Mouse (Mus musculus) spleen, adult 2 months (tissue): Measurements from ENCODE around the gene Oprd1. TPM values are rescaled to one million over a fixed set of nuclear protein-coding genes. Genes with fewer than 3 reads are reported as not detected.

ENCODE experiments used
- DNase-seq, 2 experiments: peaks; one replicate each; pipeline versions ENCODE4 v3.0.0 to v3.0.0-alpha.2; 2012 to 2021; ENCODE audit warnings: low spot score in 2 of 2, low read depth in 1 of 2
- H3K27ac ChIP-seq: fragments of 200-500 bp; 2 replicates; pipeline ENCODE4 v1.5.1; 2012; ENCODE audit warnings: low read length, inconsistent platforms; ENCODE audit not compliant: insufficient read depth
- H3K27me3 ChIP-seq: fragments of 200-500 bp; 2 replicates; pipeline ENCODE4 v1.6.1; 2012; ENCODE audit warnings: mild to moderate bottlenecking, moderate library complexity, low read length, inconsistent platforms; ENCODE audit not compliant: control insufficient read depth, insufficient read depth
- H3K36me3 ChIP-seq: fragments of 200-500 bp; 2 replicates; pipeline ENCODE4 v1.6.1; 2012; ENCODE audit warnings: mild to moderate bottlenecking, low read length, inconsistent platforms; ENCODE audit not compliant: control insufficient read depth, insufficient read depth
- H3K4me1 ChIP-seq: fragments of 200-500 bp; 2 replicates; pipeline ENCODE4 v1.6.1; 2011; ENCODE audit warnings: inconsistent platforms; ENCODE audit not compliant: control insufficient read depth, insufficient read depth, insufficient read length
- H3K4me3 ChIP-seq: fragments of 200-500 bp; 2 replicates; pipeline ENCODE4 v1.5.1; 2011; ENCODE audit warnings: mild to moderate bottlenecking, inconsistent platforms; ENCODE audit not compliant: insufficient read depth, insufficient read length; ENCODE audit errors: extremely low read depth
- CTCF ChIP-seq: fragments of 200-500 bp; IDR thresholded peaks from 2 replicates; pipeline ENCODE4 v1.5.1; 2011; ENCODE audit warnings: mild to moderate bottlenecking, inconsistent platforms; ENCODE audit not compliant: insufficient read depth, insufficient read length, insufficient replicate concordance; ENCODE audit errors: extremely low read depth
- POLR2A ChIP-seq: fragments of 200-500 bp; IDR thresholded peaks from 2 replicates; pipeline ENCODE4 v1.6.1; 2011; ENCODE audit warnings: low read depth, low read length, inconsistent platforms
- WGBS: fragments of 180-500 bp; shearing (Covaris S2); methylation state at CpG from one replicate; pipeline ENCODE4 v1.1.7; 2018; 5-methylcytosine and 5-hydroxymethylcytosine counted together
- polyA plus RNA-seq: library from polyadenylated mRNA; depleted of rRNA; stranded (reverse); fragments of >200 nt; gene quantifications from 2 replicates; pipeline ENCODE4 v1.2.3, GENCODE M21; 2012

Gene Oprd1
- polyA plus RNA-seq, 1 experiment = 0.53 TPM

DNA sequence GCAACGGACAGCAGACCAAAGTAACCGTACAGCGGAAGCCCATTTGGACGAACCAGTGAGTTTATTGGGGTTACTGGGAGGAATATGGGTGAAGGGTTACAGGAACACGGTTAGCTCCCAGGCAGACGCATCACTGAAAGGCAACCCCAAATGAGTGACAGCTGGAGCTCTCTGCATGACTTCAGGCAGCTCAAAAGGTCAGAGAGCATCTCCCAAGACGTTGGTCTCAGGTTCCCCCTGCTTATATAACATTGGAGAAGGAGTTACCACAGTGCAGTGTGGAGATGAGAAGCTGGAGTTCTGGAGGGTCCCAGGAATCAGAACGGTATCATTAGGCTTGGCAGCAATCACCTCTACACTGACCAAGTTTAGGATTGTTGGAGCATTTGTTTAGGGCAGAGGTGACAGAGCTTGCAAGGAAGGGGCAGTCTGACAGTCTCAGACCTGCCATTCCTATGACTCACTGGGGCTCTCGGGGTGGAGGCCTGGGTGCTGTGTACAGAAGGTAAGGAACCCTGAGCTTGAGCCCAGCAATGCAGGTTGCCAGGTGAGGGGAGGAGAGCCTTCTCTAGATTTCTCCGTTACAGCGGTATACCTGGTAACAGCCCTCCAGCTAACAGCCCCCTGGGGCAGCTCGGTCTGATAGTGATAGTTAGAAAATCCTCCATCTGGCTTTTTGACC lies 12.8 kb upstream of the Oprd1 start:
- H3K4me1 ChIP-seq = no peaks in the 10 kb centered on the region
- H3K36me3 ChIP-seq = no peaks in the 10 kb centered on the region
- TF ChIP-seq CTCF = no peak
- no peak overlapping the region for H3K27ac ChIP-seq
- no peak for DNase-seq
- 79% methylated on average over 12 of the region's 12 CpGs for WGBS
- no peak overlapping the region for H3K4me3 ChIP-seq
- no peaks in the 10 kb centered on the region; the same call in 1 of the 2 replicates for H3K27me3 ChIP-seq

DNA sequence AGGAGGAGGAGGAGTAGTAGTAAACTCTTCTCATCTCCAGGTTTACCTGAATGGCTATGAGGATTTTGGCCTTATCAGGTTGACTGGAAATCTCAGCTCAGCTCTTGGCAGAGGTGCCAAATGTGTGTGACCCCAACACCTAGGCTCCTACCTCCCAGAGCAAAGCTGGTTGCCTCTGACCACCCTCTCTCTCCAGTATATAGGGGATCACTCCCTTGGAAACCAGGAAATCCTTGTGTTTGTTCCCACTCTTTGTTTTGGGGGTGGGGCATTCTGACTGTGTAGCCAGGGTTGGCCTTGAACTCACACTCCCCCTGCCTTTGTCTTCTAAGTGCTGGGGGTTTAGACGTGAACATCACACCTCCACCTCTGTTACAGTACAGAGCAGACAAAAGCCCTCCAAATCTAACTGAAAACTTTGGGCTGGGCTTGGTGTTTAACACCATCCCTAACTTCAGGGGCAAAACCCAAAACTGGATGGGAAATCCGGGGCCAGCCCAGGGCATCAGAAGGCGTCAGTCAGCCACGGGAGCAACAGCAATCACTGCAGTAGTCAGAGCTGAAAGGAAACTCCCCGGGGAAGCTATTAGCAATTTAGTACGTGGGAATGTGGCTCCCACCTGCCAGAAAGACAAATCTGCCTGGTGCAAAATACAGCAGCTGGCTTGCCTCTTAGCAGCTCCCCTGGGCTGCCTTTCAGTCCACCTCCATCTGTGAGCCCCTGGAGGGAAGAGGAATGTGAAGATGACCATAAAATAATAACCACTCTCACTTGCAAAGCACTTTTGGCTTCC lies 10.8 kb upstream of the Oprd1 start:
- DNase-seq = no peak
- no peaks in the 10 kb centered on the region; the same call in 1 of the 2 replicates for H3K27me3 ChIP-seq
- H3K27ac ChIP-seq = no peak overlapping the region
- WGBS = 20% methylated on average over 6 of the region's 6 CpGs
- no peak overlapping the region for H3K4me3 ChIP-seq
- TF ChIP-seq POLR2A = no peak
- TF ChIP-seq CTCF = no peak
- H3K36me3 ChIP-seq = no peaks in the 10 kb centered on the region
- no peaks in the 10 kb centered on the region for H3K4me1 ChIP-seq

DNA sequence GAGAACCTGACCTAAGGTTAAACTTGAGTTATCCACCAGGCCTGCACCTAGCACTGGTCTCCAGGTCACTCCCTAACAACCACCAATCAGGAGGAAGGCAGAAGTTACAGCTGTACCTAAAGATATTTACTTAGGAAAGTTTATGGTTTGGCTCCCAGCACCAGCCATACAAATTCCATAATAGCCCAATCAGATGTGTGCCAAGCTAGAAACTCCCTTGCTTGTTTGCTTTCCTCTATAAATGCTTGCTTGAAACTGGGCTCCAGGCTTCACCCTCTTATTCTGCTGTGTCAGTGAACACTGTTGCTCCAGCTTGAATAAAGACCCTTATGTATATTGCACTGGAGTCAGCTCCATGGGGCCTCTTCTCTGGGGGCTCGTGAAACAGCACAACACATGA lies 7.4 kb upstream of the Oprd1 start:
- WGBS = 58% methylated on average over 1 of the region's 1 CpGs
- H3K4me3 ChIP-seq = no peak overlapping the region
- H3K27me3 ChIP-seq = no peaks in the 10 kb centered on the region; the same call in 1 of the 2 replicates
- no peak overlapping the region for H3K27ac ChIP-seq
- DNase-seq = no peak
- no peaks in the 10 kb centered on the region for H3K36me3 ChIP-seq
- TF ChIP-seq POLR2A = no peak
- no peak for TF ChIP-seq CTCF
- H3K4me1 ChIP-seq = no peaks in the 10 kb centered on the region

DNA sequence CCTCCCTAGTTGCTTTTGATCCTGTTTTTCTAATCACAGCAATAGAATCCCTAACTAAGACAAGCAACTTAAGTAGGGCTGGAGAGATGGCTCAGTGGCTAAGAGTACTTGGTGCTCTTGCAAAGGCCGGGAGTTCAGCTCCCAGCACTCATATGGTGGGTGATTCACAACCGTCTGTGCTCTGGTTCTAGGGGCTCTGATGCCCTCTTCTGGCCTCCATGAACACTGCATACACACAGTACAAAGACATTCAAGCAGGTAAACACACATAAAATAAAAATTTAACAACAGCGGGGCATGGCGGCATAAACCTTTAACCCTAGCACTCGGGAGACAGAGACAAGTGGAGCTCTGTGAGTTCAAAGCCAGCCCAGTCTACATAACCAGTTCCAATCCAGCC lies 1.9 kb upstream of the Oprd1 start:
- no peaks in the 10 kb centered on the region for H3K36me3 ChIP-seq
- WGBS = 67% methylated on average over 5 of the region's 5 CpGs
- H3K27ac ChIP-seq = no peak overlapping the region
- DNase-seq = no peak
- TF ChIP-seq POLR2A = no peak
- TF ChIP-seq CTCF = no peak
- H3K4me1 ChIP-seq = no peaks in the 10 kb centered on the region; the same call in 1 of the 2 replicates
- no peak overlapping the region for H3K4me3 ChIP-seq
- H3K27me3 ChIP-seq = peaks cover 3% of the 10 kb centered on the region; the same call in 1 of the 2 replicates

DNA sequence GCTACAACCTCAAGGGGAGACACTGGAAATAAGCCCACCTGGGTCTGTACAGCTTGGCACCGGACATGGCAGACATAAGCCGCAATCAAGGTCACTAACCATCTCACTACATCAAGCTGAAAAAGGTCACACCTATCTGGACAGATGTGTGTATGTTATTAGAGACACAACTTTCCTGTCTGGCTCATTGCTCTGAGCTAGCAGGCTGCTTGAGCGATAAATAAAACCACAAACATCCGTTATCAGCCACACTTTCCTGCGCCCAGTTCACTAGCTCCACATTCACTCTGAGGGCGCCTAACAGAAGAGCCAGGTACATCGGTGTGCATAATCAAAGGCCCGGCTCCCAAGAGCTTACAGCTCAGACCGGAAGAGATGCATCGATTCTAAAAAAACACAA lies 806 bp upstream of the Oprd1 start:
- DNase-seq = no peak
- H3K4me1 ChIP-seq = no peaks in the 10 kb centered on the region; the same call in 1 of the 2 replicates
- peaks cover 3% of the 10 kb centered on the region; the same call in 1 of the 2 replicates for H3K27me3 ChIP-seq
- H3K27ac ChIP-seq = no peak overlapping the region
- 11% methylated on average over 10 of the region's 10 CpGs for WGBS
- H3K4me3 ChIP-seq = no peak overlapping the region
- H3K36me3 ChIP-seq = no peaks in the 10 kb centered on the region
- no peak for TF ChIP-seq CTCF
- TF ChIP-seq POLR2A = no peak

DNA sequence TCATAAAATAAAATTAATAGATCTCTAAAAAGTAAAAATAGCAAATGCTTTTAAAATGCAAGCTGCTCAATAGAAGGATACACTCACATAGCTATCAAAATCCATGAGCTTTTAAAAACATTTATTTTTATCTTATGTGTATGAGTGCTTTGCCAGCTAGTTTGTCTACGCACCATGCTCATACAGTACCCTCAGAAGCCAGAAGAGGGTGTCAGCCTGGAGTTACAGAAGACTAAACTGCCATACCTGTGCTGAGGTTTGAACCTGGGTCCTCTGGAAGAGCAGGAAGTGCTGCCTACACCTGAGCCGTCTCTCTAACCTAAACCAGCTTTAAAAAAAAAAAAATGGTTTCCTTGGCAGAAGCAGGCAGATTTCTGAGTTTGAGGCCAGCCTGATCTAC lies 5.6 kb downstream of the Oprd1 start:
- H3K27ac ChIP-seq = no peak overlapping the region
- WGBS = 70% methylated on average over 2 of the region's 2 CpGs
- no peaks in the 10 kb centered on the region for H3K27me3 ChIP-seq
- DNase-seq = no peak
- H3K36me3 ChIP-seq = no peaks in the 10 kb centered on the region
- no peak for TF ChIP-seq POLR2A
- no peak for TF ChIP-seq CTCF
- H3K4me1 ChIP-seq = no peaks in the 10 kb centered on the region
- H3K4me3 ChIP-seq = no peak overlapping the region

DNA sequence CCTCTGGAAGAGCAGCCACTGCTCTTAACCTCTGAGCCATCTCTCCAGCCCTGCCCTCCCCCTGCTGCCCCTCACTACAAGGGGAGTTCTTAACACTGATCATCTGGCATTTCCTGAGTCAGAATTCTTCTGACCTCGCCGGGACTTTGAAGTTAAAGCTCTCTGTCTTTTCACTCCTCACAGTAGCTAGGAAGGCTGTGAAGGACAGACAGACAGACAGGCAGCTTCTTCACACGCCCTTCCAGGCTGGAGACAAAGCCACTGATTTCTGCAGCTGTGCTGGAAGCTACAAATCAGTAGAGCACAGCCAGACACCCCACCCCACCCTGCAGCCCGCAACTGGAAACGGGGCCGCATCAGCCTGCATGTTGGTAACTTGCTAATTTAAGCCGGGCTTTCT lies 7.3 kb downstream of the Oprd1 start:
- Histone ChIP-seq H3K27ac (no peak overlapping the region), H3K4me1 (no peaks in the 10 kb centered on the region), H3K4me3 (no peak overlapping the region), H3K27me3 (no peaks in the 10 kb centered on the region), H3K36me3 (no peaks in the 10 kb centered on the region)
- WGBS = 70% methylated on average over 7 of the region's 7 CpGs
- no peak for DNase-seq
- TF ChIP-seq POLR2A (no peak), CTCF (no peak)
